Mouse (Mus musculus) thymus, postnatal 4 days (tissue): Measurements from ENCODE around the gene Haus7.

ENCODE experiments used
- DNase-seq: peaks from one replicate; pipeline ENCODE4 v3.0.0; 2021

The Haus7 gene

DNA sequence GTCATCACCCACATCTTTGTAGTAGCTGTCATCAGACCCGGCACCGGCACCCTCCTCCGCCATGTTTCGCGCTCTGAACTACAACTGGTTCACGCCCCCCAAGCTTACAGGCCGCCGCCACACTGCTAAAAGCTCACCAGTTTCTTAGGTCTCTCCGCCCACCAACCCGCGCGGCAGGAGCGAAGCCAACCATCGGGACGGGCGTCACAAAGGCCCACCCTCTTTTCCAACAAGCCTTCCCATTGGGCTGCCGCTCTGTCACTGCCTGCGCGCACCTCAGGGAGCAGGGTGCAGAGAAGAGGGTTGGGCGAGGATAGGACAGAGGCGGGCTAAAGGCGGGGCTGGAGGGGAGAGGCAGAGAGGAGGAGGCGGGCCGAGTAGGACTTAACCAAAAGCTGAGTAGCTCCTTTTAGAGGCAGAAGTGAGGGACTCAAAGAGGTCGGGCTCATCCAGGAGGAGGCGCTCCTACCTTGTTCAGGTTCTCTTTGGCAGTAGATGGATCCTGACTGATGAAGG lies at the start of gene Haus7:
TSS of gene Haus7 (minus strand) at position 168 of the 516 bp plus-strand sequence.
- DNase-seq: peak; percentile 87

DNA sequence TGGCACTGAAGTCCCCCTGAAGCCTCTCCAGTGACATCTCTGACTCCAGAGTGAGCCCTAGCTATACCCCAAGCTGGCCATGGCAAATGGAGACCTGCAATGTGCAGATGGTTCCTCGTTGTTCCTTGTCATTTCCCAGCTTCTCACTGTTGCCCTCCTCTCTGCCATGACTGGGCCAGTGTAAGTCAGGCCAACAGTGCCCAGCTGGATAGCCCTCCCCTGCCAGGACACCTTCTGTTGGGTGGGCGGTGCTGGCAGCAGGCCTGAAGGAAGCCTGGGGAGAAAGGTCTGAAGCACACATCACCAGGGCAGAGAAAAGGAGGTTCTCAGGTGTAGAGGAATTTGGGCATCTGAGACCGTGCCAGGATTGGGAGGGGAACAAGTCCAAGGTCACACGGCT lies 47.7 kb upstream of the Haus7 start:
- DNase-seq: no peak

GRCm38 (mm10) chrX:73505130-73505735 lies 46.4 kb upstream of the Haus7 start:
- DNase-seq: no peak

GRCm38 (mm10) chrX:73496746-73497145 lies 37.9 kb upstream of the Haus7 start:
- no peak for DNase-seq

DNA sequence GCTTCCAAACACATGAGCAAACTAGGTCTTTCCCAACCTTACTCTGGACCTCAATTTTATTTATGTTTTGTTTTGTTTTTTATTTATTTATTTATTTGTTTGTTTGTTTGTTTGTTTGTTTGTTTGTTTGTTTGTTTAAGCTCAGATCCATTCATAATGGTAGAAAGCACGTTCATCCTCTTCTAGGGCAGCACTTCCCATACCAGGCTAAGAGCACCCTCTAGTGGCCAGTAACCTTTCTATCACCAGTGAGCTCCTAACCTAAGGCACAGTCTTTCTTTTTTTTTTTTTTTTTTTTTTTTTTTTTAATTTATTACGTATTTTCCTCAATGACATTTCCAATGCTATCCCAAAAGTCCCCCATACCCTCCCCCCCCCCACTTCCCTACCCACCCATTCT lies 34.7 kb upstream of the Haus7 start:
- DNase-seq: peak; percentile 56

GRCm38 (mm10) chrX:73490804-73491203 lies 32.0 kb upstream of the Haus7 start:
- DNase-seq: no peak

- DNase-seq: no peak
Observed at GRCm38 (mm10) chrX:73490186-73490585, 31.3 kb upstream of the Haus7 start.

DNA sequence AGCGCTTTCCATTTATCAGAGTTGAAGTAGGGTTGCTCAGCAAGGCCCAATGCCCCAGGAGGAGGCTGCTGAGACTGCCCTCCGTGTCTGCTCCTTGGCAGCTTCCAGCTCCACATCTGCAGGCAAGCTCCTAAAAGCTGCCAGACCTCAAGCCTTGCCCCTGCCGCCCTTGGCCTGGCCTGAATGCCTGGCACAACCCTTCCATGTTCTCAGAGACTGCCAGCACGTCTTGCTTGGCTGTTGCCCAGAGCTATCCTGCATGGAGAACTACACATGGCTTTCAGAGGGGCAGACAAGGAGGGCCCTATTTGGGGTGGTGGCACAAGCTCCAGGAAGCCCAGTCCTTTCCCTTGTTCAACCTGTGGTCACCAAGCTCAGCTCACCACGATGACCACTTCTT lies 28.1 kb upstream of the Haus7 start:
- DNase-seq: no peak

GRCm38 (mm10) chrX:73484870-73485269 lies 26.0 kb upstream of the Haus7 start:
- DNase-seq: no peak

DNA sequence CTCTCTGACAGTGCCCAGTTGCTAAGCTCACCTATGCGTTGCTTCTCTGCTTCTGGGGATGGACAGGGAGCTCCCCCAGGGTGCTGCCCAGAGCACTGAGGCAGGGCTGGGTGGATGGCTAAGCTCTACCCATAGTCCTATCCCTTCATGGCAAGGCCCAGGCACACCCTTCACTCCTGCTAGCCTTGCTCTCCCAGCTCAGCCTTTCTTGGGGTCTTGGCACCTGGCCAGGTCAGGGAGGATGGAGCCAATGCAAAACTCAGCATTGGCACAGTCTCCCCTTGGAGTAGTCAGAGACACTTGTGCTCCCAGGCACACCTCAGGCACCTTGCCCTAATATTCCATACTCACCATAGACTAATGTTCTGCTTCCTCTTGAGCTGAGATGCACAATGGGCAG lies 25.2 kb upstream of the Haus7 start:
- no peak for DNase-seq

GRCm38 (mm10) chrX:73483484-73483810 lies 24.6 kb upstream of the Haus7 start, which contains the start of gene Bgn:
Bgn (plus strand) TSS chrX:73483602.
- no peak for DNase-seq

DNA sequence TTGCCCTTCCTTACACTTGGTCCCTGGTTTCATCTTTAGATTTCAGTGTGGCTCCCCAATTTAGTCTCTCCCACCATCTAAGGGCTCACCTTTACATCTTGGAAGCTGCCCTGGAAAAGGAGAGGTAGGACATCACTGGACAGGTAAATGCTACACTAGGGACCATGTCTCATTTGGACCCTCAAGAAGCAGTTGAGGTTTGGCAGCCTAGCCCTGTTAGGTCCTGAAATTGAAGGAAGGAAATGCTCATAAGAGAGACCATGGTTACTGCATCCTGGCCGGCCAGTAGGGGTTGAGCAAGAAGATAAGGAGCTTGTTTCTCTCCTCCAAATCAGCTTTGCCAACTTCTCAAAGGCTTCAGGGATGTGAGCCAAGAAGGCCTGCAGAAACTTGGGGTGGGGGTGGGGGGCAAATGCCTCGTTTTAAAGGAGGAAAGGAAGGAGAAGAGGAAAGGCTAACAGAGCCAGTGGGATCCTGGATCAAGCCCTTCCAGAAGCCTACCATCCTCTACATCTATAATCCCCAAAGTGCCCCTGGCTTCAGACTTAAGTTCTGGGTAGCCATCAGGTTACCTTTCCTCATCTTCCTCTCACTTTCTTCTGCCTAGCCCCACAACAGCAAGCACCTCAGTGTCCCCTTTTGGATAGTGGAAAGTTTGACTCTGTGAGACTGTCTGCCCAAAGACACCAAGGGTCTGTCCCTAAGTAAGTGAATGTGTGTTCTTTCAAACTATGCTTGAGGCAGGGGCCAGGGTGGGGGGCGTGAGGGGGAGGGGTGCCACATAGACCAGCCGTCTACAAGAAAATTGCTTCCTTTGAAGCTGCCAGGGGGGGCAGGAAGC lies 24.0 kb upstream of the Haus7 start:
- DNase-seq: no peak

DNA sequence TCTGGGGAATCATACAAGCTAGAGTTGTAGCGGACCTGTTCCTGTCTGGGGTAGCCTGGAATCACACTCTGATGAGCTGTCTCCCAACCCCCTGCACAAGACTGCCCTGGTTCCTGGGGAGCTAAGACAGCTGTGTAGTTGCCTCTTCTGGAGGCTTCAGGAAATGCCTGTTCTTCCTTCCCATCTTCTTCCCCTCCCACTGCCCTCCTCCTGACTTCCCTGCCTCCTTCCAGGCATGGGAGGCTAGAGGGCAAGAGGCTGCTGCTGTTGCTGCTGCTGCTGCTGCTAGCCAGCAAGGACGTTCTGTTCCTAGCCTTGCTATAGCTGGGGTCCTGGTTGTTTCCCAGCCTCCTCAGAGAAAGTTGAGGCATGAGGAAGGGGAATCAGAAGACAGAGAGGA lies 21.5 kb upstream of the Haus7 start:
- DNase-seq: no peak

- no peak for DNase-seq
Observed at GRCm38 (mm10) chrX:73479656-73480055, 20.8 kb upstream of the Haus7 start.

GRCm38 (mm10) chrX:73477500-73477899 lies 18.7 kb upstream of the Haus7 start:
- DNase-seq: no peak

DNA sequence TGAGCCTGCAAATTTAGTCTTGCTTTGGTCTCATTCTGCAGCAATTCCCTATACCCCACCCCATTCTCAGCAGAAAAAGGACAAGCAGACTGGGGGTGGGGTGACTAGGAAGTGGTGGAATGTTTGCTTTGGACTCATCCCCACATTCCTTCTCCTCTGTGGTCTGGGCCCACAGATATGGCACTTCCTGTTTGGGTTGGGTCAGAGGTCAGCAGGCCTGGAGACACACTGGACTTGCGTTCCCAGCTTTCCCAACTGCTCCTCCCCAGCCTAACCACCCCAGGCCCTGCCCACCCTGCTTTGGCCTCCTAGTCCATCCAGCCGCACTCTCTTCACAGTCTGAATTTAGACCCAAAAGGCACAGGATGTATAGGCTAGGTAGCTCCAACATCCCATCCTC lies 17.8 kb upstream of the Haus7 start:
- no peak for DNase-seq

DNA sequence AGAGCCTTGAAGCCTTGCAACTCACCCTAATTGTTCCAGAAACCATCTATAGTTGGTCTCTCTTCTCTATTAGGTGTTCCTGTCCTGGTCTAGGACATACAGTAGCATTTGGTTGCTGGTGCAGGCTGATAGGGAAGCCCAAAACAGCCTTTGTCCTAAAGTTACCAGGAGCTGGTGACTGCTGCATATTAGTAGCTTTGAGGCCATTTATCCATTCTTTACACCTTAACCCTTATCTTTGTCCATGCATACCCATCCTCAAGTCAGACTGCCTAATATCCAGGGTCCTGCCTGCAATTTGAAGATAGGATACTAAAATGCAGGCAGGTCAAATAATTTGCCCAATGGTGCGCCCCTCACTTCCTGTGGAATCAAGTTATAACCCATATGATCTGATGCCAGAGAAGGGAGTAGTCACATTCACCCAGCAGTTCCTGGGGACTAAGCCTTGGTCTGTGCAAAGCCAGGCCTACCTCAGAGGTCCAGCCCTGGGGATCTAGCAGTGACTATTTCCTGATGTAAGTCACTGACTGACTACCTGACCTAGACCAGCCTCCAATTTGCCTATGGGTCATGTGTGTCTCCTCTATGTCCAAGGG lies 16.9 kb upstream of the Haus7 start:
- no peak for DNase-seq

DNA sequence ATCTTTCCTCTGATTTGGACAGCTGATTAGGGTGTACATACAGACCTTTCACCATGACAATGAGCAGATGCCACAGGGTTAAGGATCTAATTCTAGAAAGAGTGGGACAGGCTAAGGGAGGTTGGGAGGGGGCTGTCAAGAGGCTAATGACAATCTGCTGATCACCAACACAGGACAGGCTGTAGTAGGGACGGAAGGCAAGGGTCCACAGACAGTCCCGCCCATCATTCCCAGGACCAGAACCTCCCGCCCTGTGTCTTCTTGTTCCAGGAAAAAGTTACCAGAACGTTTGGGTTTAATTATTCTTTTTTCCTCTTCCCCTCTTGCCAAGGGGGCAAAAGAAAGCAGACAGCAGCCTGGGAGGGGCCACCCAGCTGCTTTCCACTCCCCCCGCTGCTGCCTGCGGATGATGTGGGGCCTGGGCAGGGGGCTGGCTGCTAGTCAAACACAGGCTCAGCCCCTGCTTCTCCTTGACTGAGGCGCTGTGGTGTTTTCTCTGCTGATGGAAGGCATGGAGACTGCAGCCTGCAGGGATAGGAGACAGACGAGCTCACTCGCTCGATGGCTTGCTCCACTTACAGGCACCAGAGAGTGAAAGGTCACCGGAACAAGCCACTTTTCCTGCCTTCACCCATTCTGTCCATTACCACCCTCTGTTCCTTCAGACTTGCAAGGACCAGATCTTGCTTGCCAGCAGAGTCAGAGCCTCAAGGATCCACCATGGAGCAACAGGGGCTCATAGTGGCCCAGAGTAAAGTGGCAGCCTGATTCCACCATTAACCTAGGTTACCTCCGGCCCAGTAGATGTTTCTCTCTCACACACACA lies 15.7 kb upstream of the Haus7 start:
- no peak for DNase-seq

- DNase-seq: no peak
Observed at GRCm38 (mm10) chrX:73471764-73472163, 12.9 kb upstream of the Haus7 start.

DNA sequence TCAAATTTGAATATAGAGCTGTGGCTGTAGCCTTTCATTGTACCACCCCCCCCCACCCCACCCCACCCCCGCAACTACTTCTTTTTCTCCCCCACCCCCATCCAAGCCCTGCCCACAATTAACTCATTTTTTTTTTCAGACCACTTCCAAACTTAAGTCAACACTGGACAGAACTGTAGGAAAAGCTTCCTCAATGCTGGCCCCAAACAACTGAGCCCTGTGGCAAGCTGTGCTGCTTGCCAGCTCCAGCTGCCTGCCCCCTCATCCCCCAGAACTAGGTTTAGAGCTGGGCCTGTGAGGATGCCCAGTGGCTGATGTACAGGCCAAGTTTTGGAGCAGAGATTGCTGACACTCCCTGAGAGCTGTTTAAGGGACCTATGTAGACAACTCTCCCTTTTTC lies 9.9 kb upstream of the Haus7 start:
- no peak for DNase-seq

GRCm38 (mm10) chrX:73468330-73468729 lies 9.5 kb upstream of the Haus7 start:
- no peak for DNase-seq

DNA sequence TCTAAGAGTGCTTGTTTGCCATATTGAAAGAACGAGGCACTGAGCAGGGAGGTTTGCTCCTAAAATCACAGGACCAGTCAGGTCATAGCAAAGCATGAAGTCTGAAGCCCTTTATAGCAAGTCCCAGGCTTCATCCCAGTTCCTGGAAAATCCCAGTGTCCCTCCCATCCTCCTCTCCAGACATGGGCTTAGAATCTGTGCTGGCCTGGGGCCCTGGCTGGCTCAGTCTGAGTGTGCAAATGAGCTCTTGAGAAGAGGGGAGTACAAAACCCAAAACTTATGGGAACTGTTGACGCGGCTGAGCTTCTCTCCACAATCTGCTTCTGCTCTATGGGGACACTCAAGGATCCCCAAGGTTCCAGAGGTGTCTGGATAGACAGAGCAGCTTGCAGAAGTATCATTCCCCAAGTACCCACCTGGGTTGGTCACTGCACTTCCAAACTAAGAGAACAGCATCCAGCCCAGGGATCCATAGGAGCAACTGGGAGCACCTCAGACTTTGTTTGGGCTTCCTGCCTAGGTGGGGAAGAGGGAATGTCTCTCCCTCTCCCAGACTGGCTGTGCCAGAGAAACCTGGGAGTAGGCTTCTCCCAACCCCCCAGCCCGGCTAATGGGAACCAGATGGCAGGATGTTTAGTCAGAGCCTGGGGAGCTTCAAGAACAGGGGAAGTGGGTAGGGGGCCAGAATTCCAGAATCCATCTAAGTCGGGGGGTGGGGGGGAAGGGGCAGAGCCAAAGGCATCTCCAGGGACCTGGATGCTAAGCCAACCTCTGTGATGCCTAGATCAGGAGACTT lies 8.8 kb upstream of the Haus7 start:
- no peak for DNase-seq
